Mouse (Mus musculus) intestine, postnatal 0 days (tissue): Measurements from ENCODE around the gene Cenph. TPM values are rescaled to one million over a fixed set of nuclear protein-coding genes. Genes with fewer than 3 reads are reported as not detected.

Experiments
- ATAC-seq: fragments of 200-750 bp; cut with Nextera tagmentation; 2 replicates; pipeline ENCODE4 v1.8.0; 2017; ENCODE audit warnings: mild to moderate bottlenecking, moderate TSS enrichment, moderate library complexity
- H3K27ac ChIP-seq: fragments of 300-500 bp; sonication (generic); 2 replicates; pipeline ENCODE4 v1.5.1; 2014; ENCODE audit warnings: mild to moderate bottlenecking, low read depth, low read length, moderate library complexity
- H3K27me3 ChIP-seq: fragments of 300-500 bp; sonication (generic); replicated peaks from 2 replicates; pipeline ENCODE4 v1.6.1; 2014; ENCODE audit warnings: low read length, mixed read lengths; ENCODE audit not compliant: control insufficient read depth, insufficient read depth
- H3K36me3 ChIP-seq: fragments of 300-500 bp; sonication (generic); 2 replicates; pipeline ENCODE4 v1.6.1; 2014; ENCODE audit warnings: mild to moderate bottlenecking, moderate library complexity; ENCODE audit not compliant: control insufficient read depth, insufficient read depth
- H3K4me1 ChIP-seq: fragments of 300-500 bp; sonication (generic); replicated peaks from 2 replicates; pipeline ENCODE4 v1.6.1; 2014; ENCODE audit warnings: antibody characterized with exemption, low read length, mixed read lengths; ENCODE audit not compliant: control insufficient read depth, insufficient read depth
- H3K4me2 ChIP-seq: fragments of 300-500 bp; sonication (generic); replicated peaks from 2 replicates; pipeline ENCODE4 v1.6.1; 2014; ENCODE audit warnings: low read depth, mild to moderate bottlenecking, moderate library complexity
- H3K4me3 ChIP-seq: fragments of 300-500 bp; sonication (generic); 2 replicates; pipeline ENCODE4 v1.5.1; 2014; ENCODE audit warnings: low read depth, low read length
- H3K9ac ChIP-seq: fragments of 300-500 bp; sonication (generic); 2 replicates; pipeline ENCODE4 v1.6.1; 2014; ENCODE audit warnings: mild to moderate bottlenecking, low read depth, low read length
- H3K9me3 ChIP-seq: fragments of 300-500 bp; sonication (generic); 2 replicates; pipeline ENCODE4 v1.6.1; 2016; ENCODE audit warnings: mixed run types; ENCODE audit not compliant: control insufficient read depth
- CTCF ChIP-seq: sonication (generic); IDR thresholded peaks from 2 replicates; pipeline ENCODE4 v1.5.1; 2016; ENCODE audit warnings: low read depth, mild to moderate bottlenecking, control low read depth, antibody characterized with exemption, moderate library complexity
- WGBS: fragments of 180-500 bp; shearing (Covaris S2); extraction: QIAGEN DNeasy Blood & Tissue Kit; methylation state at CpG from one replicate; pipeline ENCODE4 v1.1.7; 2014; 5-methylcytosine and 5-hydroxymethylcytosine counted together
- polyA plus RNA-seq: library from polyadenylated mRNA; unstranded; fragments of >200 nt; fragmentation: Nextera tagmentation; extraction: Ambion mirVana; gene quantifications from 2 replicates; pipeline ENCODE4 v1.2.1, GENCODE M21; 2015

Gene Cenph
- polyA plus RNA-seq, 1 experiment from 2014 or later: 10.4 TPM

GRCm38 (mm10) chr13:100752529-100752928, 23.2 kb downstream of the Cenph start:
- no peak overlapping the region for H3K27ac ChIP-seq
- no peak for TF ChIP-seq CTCF
- H3K4me2 ChIP-seq: no peak overlapping the region
- no peak for ATAC-seq
- H3K9ac ChIP-seq: no peak overlapping the region
- H3K27me3 ChIP-seq: no peaks in the 10 kb centered on the region
- 70% methylated on average over 8 of the region's 8 CpGs for WGBS
- H3K36me3 ChIP-seq: no peaks in the 10 kb centered on the region
- no peaks in the 10 kb centered on the region for H3K4me1 ChIP-seq
- H3K9me3 ChIP-seq: no peaks in the 10 kb centered on the region
- H3K4me3 ChIP-seq: no peak overlapping the region

- TF ChIP-seq CTCF: no peak
- Histone ChIP-seq H3K4me2 (no peak overlapping the region), H3K36me3 (no peaks in the 10 kb centered on the region), H3K27me3 (no peaks in the 10 kb centered on the region), H3K4me1 (no peaks in the 10 kb centered on the region), H3K4me3 (no peak overlapping the region), H3K9ac (no peak overlapping the region), H3K27ac (no peak overlapping the region), H3K9me3 (no peaks in the 10 kb centered on the region)
- 73% methylated on average over 3 of the region's 3 CpGs for WGBS
- no peak for ATAC-seq
Measured at GRCm38 (mm10) chr13:100751402-100751801, 24.3 kb downstream of the Cenph start.

DNA sequence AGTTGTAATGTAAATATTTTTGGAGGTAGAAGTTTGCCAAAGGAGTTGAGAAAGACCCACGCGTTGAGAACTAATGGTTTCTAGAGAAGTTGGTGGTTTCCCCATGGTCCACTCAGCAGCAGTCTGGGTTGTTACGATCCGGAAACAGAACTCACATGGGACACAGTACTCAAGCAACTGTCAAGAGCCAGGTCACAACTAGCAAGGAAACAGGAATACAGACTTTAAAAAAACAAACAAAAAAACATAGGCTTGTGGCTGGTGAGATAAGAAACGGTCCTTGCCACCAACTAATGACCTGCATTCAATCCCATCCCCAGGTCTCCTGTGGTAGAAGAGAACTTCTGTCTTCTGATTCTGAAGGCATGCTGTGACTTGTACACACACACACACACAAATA, 24.9 kb downstream of the Cenph start:
- no peaks in the 10 kb centered on the region for H3K27me3 ChIP-seq
- no peak for TF ChIP-seq CTCF
- 76% methylated on average over 5 of the region's 5 CpGs for WGBS
- H3K4me1 ChIP-seq: no peaks in the 10 kb centered on the region
- H3K9ac ChIP-seq: no peak overlapping the region
- no peak overlapping the region for H3K4me3 ChIP-seq
- no peak overlapping the region for H3K27ac ChIP-seq
- no peaks in the 10 kb centered on the region for H3K36me3 ChIP-seq
- H3K4me2 ChIP-seq: no peak overlapping the region
- H3K9me3 ChIP-seq: no peaks in the 10 kb centered on the region
- ATAC-seq: no peak

- 49% methylated on average over 8 of the region's 8 CpGs for WGBS
- no peak overlapping the region for H3K27ac ChIP-seq
- H3K4me1 ChIP-seq: no peaks in the 10 kb centered on the region
- H3K4me3 ChIP-seq: no peak overlapping the region
- no peak for TF ChIP-seq CTCF
- H3K9me3 ChIP-seq: no peaks in the 10 kb centered on the region
- H3K27me3 ChIP-seq: no peaks in the 10 kb centered on the region
- no peak overlapping the region for H3K4me2 ChIP-seq
- no peaks in the 10 kb centered on the region for H3K36me3 ChIP-seq
- no peak for ATAC-seq
- H3K9ac ChIP-seq: no peak overlapping the region
Measured at GRCm38 (mm10) chr13:100748638-100749037, 27.1 kb downstream of the Cenph start.

GRCm38 (mm10) chr13:100746090-100746489, 29.6 kb downstream of the Cenph start:
- Histone ChIP-seq H3K4me3 (no peak overlapping the region), H3K4me2 (no peak overlapping the region), H3K27me3 (no peaks in the 10 kb centered on the region), H3K4me1 (no peaks in the 10 kb centered on the region), H3K36me3 (no peaks in the 10 kb centered on the region), H3K9me3 (no peaks in the 10 kb centered on the region), H3K27ac (no peak overlapping the region), H3K9ac (no peak overlapping the region)
- WGBS: 86% methylated on average over 3 of the region's 3 CpGs
- no peak for ATAC-seq
- no peak for TF ChIP-seq CTCF

GRCm38 (mm10) chr13:100744036-100744744, 31.5 kb downstream of the Cenph start, which contains the start of gene Mrps36:
Mrps36 (minus strand) TSS chr13:100744659.
- Histone ChIP-seq H3K27ac (peak within 1 kb of the TSS; percentile 97), H3K4me3 (peak within 1 kb of the TSS; percentile 79), H3K27me3 (no peaks in the 10 kb centered on the region), H3K9ac (peak within 1 kb of the TSS; percentile 71), H3K4me1 (no peaks in the 10 kb centered on the region), H3K9me3 (no peaks in the 10 kb centered on the region), H3K36me3 (no peaks in the 10 kb centered on the region; the same call in 1 of the 2 replicates), H3K4me2 (peak within 1 kb of the TSS; percentile 68)
- under 1% methylated on average over 52 of the region's 52 CpGs for WGBS
- TF ChIP-seq CTCF: 0 out of 2 replicates have a peak, but pooled peaks have one; percentile 1
- peak; percentile 93 for ATAC-seq
